Mouse (Mus musculus) liver, adult 2 months (tissue): Measurements from ENCODE around the gene Ptpru.
A peak's percentile ranks its signal among the peaks of the same experiment; 100 is the strongest.

ENCODE experiments used
- CTCF ChIP-seq: fragments of 200-500 bp; IDR thresholded peaks from 2 replicates; pipeline ENCODE4 v1.5.1; 2011; ENCODE audit warnings: low read depth, low read length, control low read depth
- POLR2A ChIP-seq: fragments of 200-500 bp; IDR thresholded peaks from 2 replicates; pipeline ENCODE4 v1.6.1; 2011; ENCODE audit warnings: low read length, control low read depth; ENCODE audit not compliant: insufficient read depth; ENCODE audit errors: extremely low read depth

DNA sequence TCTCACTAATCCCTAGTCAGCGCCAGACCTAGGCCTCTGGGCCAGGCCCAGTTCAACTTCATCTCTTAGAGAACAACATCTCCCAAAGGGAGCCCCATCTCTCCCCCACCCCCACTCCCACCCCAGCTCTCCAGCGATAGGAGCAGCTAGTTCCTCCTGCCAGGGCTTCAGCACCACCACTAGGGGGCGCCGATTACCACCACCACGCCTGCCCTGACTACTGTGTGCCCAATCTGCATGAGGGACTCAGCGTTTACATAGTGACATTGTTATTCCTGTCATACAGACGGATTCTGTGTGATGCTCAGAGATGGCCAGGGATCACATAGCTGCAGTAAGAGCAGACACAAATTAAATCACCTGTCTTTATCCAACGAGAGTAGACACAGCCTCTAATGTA is 12.3 kb downstream of the Ptpru start:
- peak; percentile 88 for TF ChIP-seq CTCF
- TF ChIP-seq POLR2A = no peak
